ENCODE assay signal across 8 mouse cellular contexts in the genomic region with DNA sequence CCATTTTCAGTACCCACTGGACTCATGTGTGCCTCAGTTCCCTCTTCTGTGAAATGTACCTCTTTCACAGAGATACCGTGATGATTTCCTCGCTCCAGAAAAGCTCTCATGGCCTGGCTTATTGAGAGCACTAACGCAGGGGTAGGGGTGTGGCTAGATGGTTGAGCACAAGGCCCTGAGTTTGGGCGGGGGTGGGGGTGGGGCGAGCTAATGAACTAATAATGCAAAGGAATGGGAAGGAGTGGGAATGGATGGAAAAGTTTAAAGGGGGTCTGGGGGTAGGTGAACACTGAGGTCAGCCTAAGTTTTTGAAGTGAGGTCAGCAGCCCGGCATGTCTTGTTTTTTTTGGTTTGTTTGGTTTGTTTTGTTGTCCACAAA.
DNase-seq lines count a peak whose midpoint lies in the region; ATAC-seq and TF ChIP-seq lines count a peak whose summit lies in the region.

No protein-coding gene starts in this region.

- peak overlapping the region; percentile 65 for H3K9ac ChIP-seq in embryonic facial prominence, embryonic 13.5 days
- peak overlapping the region; percentile 31; the same call in 1 of the 2 replicates for H3K9ac ChIP-seq in limb, embryonic 11.5 days (ENCODE audit: low read length)

- H3K4me2 ChIP-seq in embryonic facial prominence, embryonic 13.5 days, result peak overlapping the region; percentile 94
- H3K4me2 ChIP-seq in limb, embryonic 11.5 days (ENCODE audit: low read depth, severe bottlenecking), result peak overlapping the region; percentile 94

- H3K9me3 ChIP-seq in embryonic facial prominence, embryonic 13.5 days, result no peaks in the 10 kb centered on the region
- H3K9me3 ChIP-seq in limb, embryonic 11.5 days (ENCODE audit: control insufficient read depth, low read length), result no peaks in the 10 kb centered on the region

- H3K4me1 ChIP-seq in embryonic facial prominence, embryonic 13.5 days, result 0 out of 2 replicates have a peak, but pooled peaks cover 7% of the 10 kb centered on the region
- H3K4me1 ChIP-seq in limb, embryonic 11.5 days (ENCODE audit: control insufficient read depth, insufficient read depth, low read length), result 0 out of 2 replicates have a peak, but pooled peaks cover 6% of the 10 kb centered on the region

- peaks cover 8% of the 10 kb centered on the region; the same call in 1 of the 2 replicates for H3K27me3 ChIP-seq in embryonic facial prominence, embryonic 13.5 days
- no peaks in the 10 kb centered on the region for H3K27me3 ChIP-seq in limb, embryonic 11.5 days (ENCODE audit: control insufficient read depth, insufficient read depth, low read length)

- TF ChIP-seq CTCF in layer of hippocampus, adult 2 months (conservative IDR thresholded peaks at IDR 0.05), result no peak

- H3K27ac ChIP-seq in layer of hippocampus, adult 2 months, result peak overlapping the region; percentile 90
- no peak overlapping the region for H3K27ac ChIP-seq in embryonic facial prominence, embryonic 13.5 days
- H3K27ac ChIP-seq in limb, embryonic 11.5 days (replicated peaks; ENCODE audit: low read depth, low read length), result no peak overlapping the region

- no peaks in the 10 kb centered on the region for H3K36me3 ChIP-seq in embryonic facial prominence, embryonic 13.5 days
- H3K36me3 ChIP-seq in limb, embryonic 11.5 days (ENCODE audit: control insufficient read depth, insufficient read depth, low read length), result no peaks in the 10 kb centered on the region

- H3K4me3 ChIP-seq in layer of hippocampus, adult 2 months, result peak overlapping the region; percentile 76
- H3K4me3 ChIP-seq in embryonic facial prominence, embryonic 13.5 days, result peak overlapping the region; percentile 49
- H3K4me3 ChIP-seq in limb, embryonic 11.5 days (ENCODE audit: low read depth, low read length), result peak overlapping the region; percentile 44

- 5% methylated on average over 6 of the region's 6 CpGs for WGBS in embryonic facial prominence, embryonic 13.5 days
- WGBS in limb, embryonic 11.5 days, result 5% methylated on average over 6 of the region's 6 CpGs

- no peak for DNase-seq in layer of hippocampus, adult 2 months (ENCODE audit: low spot score in 2 of 2)
- no peak for DNase-seq in layer of hippocampus, adult 9-10 months (ENCODE audit: low spot score)
- DNase-seq in limb, embryonic 11.5 days (ENCODE audit: low spot score), result no peak
- DNase-seq in retina, embryonic 14.5 days (ENCODE audit: low spot score), result peak; percentile 34
- no peak for DNase-seq in adipocyte (ENCODE audit: low spot score)
- no peak for DNase-seq in thymus, postnatal 0 days (ENCODE audit: low spot score)
- DNase-seq in frontal cortex, postnatal 14 days (ENCODE audit: low spot score in 2 of 2), result no peak

- ATAC-seq in embryonic facial prominence, embryonic 13.5 days (ENCODE audit: insufficient number of reproducible peaks, insufficient read depth, low FRiP score, low TSS enrichment, low read depth), result no peak
- ATAC-seq in limb, embryonic 11.5 days (ENCODE audit: insufficient number of reproducible peaks, low FRiP score, low TSS enrichment, low read depth), result peak; percentile 61; the same call in 1 of the 2 replicates
